Mouse (Mus musculus) liver, embryonic 14.5 days (tissue): ENCODE measurements around the gene Cyp4f18. TPM values are rescaled to one million over a fixed set of nuclear protein-coding genes. Genes with fewer than 3 reads are reported as not detected.
"Not testable (repeated sequence)": the region's sequence is repeated elsewhere in the genome, so short reads cannot be mapped to it uniquely, and the experiment has no call there.

ENCODE experiments used
- ATAC-seq: fragments of 200-750 bp; cut with Nextera tagmentation; 2 replicates; pipeline ENCODE4 v1.8.0; 2017; ENCODE audit warnings: moderate number of reproducible peaks, mild to moderate bottlenecking, moderate library complexity; ENCODE audit not compliant: insufficient read depth
- DNase-seq, 3 experiments: peaks; one replicate each; pipeline ENCODE4 v3.0.0-alpha.2; 2012 to 2013; ENCODE audit warnings: low read depth in 3 of 3, low spot score in 3 of 3
- H3K27ac ChIP-seq: fragments of 300-500 bp; sonication (generic); 2 replicates; pipeline ENCODE4 v1.5.1; 2014; ENCODE audit warnings: moderate library complexity, mild to moderate bottlenecking, control low read depth, inconsistent platforms
- H3K27me3 ChIP-seq: fragments of 300-500 bp; sonication (generic); 2 replicates; pipeline ENCODE4 v1.6.1; 2014; ENCODE audit warnings: mild to moderate bottlenecking, low read length, moderate library complexity; ENCODE audit not compliant: control insufficient read depth, insufficient read depth
- H3K36me3 ChIP-seq: fragments of 300-500 bp; sonication (generic); replicated peaks from 2 replicates; pipeline ENCODE4 v1.6.1; 2014; ENCODE audit warnings: low read depth; ENCODE audit not compliant: control insufficient read depth, insufficient read depth
- H3K4me1 ChIP-seq, 2 experiments: fragments of 200-500 bp in 1 of 2; fragments of 300-500 bp in 1 of 2; sonication (generic) in 1 of 2; replicated peaks; 2 replicates each; pipeline ENCODE4 v1.6.1; 2012 to 2014; ENCODE audit warnings: antibody characterized with exemption in 1 of 2, inconsistent platforms in 1 of 2, low read length in 1 of 2; ENCODE audit not compliant: control insufficient read depth in 2 of 2, insufficient read depth in 2 of 2
- H3K4me2 ChIP-seq: fragments of 300-500 bp; sonication (generic); 2 replicates; pipeline ENCODE4 v1.6.1; 2014; ENCODE audit warnings: low read depth, mild to moderate bottlenecking, control low read depth, moderate library complexity
- H3K4me3 ChIP-seq, 2 experiments: fragments of 200-500 bp in 1 of 2; fragments of 300-500 bp in 1 of 2; sonication (generic) in 1 of 2; 2 replicates each; pipeline ENCODE4 v1.5.1; 2012 to 2014; ENCODE audit warnings: low read depth in 2 of 2, low read length in 2 of 2, mild to moderate bottlenecking in 2 of 2, control low read depth in 1 of 2, inconsistent platforms in 1 of 2, moderate library complexity in 1 of 2; ENCODE audit not compliant: insufficient read depth in 1 of 2
- H3K9ac ChIP-seq: fragments of 300-500 bp; sonication (generic); replicated peaks from 2 replicates; pipeline ENCODE4 v1.6.1; 2014; ENCODE audit warnings: mild to moderate bottlenecking, control low read depth, moderate library complexity
- H3K9me3 ChIP-seq: fragments of 300-500 bp; sonication (generic); 2 replicates; pipeline ENCODE4 v1.6.1; 2016; ENCODE audit warnings: low read length, mixed read lengths; ENCODE audit not compliant: control insufficient read depth
- CTCF ChIP-seq: IDR thresholded peaks from 2 replicates; pipeline ENCODE4 v1.5.1; 2016; ENCODE audit warnings: antibody characterized with exemption, low read depth, control low read depth
- EP300 ChIP-seq: IDR thresholded peaks from 2 replicates; pipeline ENCODE4 v1.6.1; 2016; ENCODE audit warnings: antibody characterized with exemption, low read depth
- WGBS: fragments of 180-500 bp; shearing (Covaris S2); extraction: QIAGEN DNeasy Blood & Tissue Kit; methylation state at CpG from one replicate; pipeline ENCODE4 v1.1.7; 2014; ENCODE audit not compliant: insufficient replicate concordance; 5-methylcytosine and 5-hydroxymethylcytosine counted together
- polyA plus RNA-seq, 2 experiments: library from polyadenylated mRNA; depleted of rRNA in 1 of 2; stranded (reverse) in 1 of 2; unstranded in 1 of 2; fragments of >200 nt; fragmentation: Nextera tagmentation in 1 of 2; extraction: Ambion mirVana in 1 of 2; gene quantifications; 2 replicates each; pipeline versions ENCODE4 v1.2.1 to v1.2.3; 2012 to 2014

Cyp4f18 gene
- polyA plus RNA-seq, 2 experiments = 1.4 to 2.1 TPM

DNA sequence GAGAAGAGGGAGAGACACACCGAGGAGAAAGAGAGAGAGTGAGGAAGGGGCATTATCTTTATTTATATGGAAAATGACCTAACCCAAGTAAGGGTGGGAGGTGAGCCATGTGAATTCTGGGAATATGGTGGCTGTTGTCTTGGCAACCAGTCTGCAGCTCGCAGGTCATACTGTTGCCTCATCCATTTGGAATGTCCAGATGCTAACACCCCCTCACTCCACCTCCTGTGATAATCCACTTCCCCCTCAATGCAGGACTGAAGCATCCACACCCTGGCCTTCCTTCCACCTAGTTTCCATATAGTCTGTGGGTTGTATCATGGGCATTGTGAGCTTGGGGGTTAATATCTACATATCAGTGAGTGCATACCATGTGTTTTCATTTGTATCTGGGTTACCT is 10.4 kb upstream of the Cyp4f18 start:
- H3K9ac ChIP-seq = no peak overlapping the region
- H3K4me1 ChIP-seq = no peaks in the 10 kb centered on the region
- 43% methylated on average over 2 of the region's 2 CpGs for WGBS

GRCm38 (mm10) chr8:72019022-72019421 is 9.6 kb upstream of the Cyp4f18 start:
- not testable (repeated sequence) for H3K27ac ChIP-seq, H3K4me1 ChIP-seq, H3K9me3 ChIP-seq, DNase-seq, H3K4me3 ChIP-seq, H3K9ac ChIP-seq, H3K4me2 ChIP-seq, ATAC-seq, H3K27me3 ChIP-seq, H3K36me3 ChIP-seq
- WGBS = 57% methylated on average over 1 of the region's 1 CpGs

More for the DNA sequence above, 10.4 kb upstream of the Cyp4f18 start:
- H3K27ac ChIP-seq = no peak overlapping the region
- no peaks in the 10 kb centered on the region for H3K36me3 ChIP-seq
- no peak overlapping the region for H3K4me3 ChIP-seq
- no peaks in the 10 kb centered on the region for H3K27me3 ChIP-seq
- DNase-seq (no peak), ATAC-seq (no peak)
- no peak for TF ChIP-seq CTCF
- TF ChIP-seq EP300 = no peak
- H3K9me3 ChIP-seq = no peaks in the 10 kb centered on the region
- no peak overlapping the region for H3K4me2 ChIP-seq

DNA sequence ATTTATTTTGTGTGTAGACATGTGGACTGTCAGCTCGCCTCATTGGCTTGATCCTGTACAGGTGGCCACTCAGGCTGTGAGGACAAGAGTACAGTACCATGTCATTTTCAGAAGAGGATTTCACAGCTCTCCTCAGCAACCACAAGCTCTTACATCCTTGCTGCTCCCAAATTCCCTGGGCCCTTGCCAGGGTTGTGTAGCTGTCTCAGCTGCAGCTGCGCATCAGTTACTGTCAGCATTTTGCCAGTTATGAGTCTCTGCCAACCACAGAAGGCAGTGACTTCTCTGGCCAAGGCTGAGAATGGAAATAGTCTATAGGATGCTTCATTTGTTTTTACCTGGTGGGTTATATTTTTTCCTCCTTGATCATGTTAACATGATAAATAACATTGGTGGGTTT is 8.7 kb upstream of the Cyp4f18 start:
- no peak overlapping the region for H3K9ac ChIP-seq
- no peaks in the 10 kb centered on the region for H3K9me3 ChIP-seq
- ATAC-seq (no peak), DNase-seq (no peak)
- no peaks in the 10 kb centered on the region for H3K4me1 ChIP-seq
- TF ChIP-seq EP300 (no peak), CTCF (no peak)
- H3K36me3 ChIP-seq = no peaks in the 10 kb centered on the region
- no peak overlapping the region for H3K4me3 ChIP-seq
- H3K4me2 ChIP-seq = no peak overlapping the region
- 49% methylated on average over 2 of the region's 2 CpGs for WGBS
- no peak overlapping the region for H3K27ac ChIP-seq
- H3K27me3 ChIP-seq = no peaks in the 10 kb centered on the region

GRCm38 (mm10) chr8:72017339-72017738 is 7.9 kb upstream of the Cyp4f18 start:
- not testable (repeated sequence) for ATAC-seq, H3K27me3 ChIP-seq, H3K9ac ChIP-seq, H3K4me2 ChIP-seq, DNase-seq, H3K4me1 ChIP-seq, H3K4me3 ChIP-seq, H3K36me3 ChIP-seq, H3K27ac ChIP-seq, H3K9me3 ChIP-seq
- WGBS = 31% methylated on average over 2 of the region's 2 CpGs

- not testable (repeated sequence) for H3K4me2 ChIP-seq, H3K4me3 ChIP-seq, H3K27me3 ChIP-seq, ATAC-seq, H3K36me3 ChIP-seq, DNase-seq, H3K27ac ChIP-seq, H3K4me1 ChIP-seq, H3K9ac ChIP-seq, H3K9me3 ChIP-seq
- 41% methylated on average over 6 of the region's 6 CpGs for WGBS
Measured at GRCm38 (mm10) chr8:72013506-72014228, 4.2 kb upstream of the Cyp4f18 start.
